Mouse (Mus musculus) MEL (cell line): ENCODE data around the gene Zfp961. TPM values are rescaled to one million over a fixed set of nuclear protein-coding genes. Genes with fewer than 3 reads are reported as not detected.

Source experiments
- DNase-seq: peaks from one replicate; pipeline ENCODE4 v3.0.0; 2011; ENCODE audit warnings: low read depth, low spot score
- H3K27ac ChIP-seq: 2 replicates; pipeline ENCODE4 v1.5.1; 2012; ENCODE audit warnings: low read depth, mild to moderate bottlenecking, control low read depth, low read length, moderate library complexity; ENCODE audit not compliant: control insufficient read depth
- H3K27me3 ChIP-seq, 2 experiments: fragments of 150-350 bp in 1 of 2; sonication (generic) in 1 of 2; 2 replicates each; pipeline ENCODE4 v1.6.1; 2012; ENCODE audit warnings: low read length in 2 of 2, mild to moderate bottlenecking in 2 of 2, improper control_type of control experiment in 1 of 2, moderate library complexity in 1 of 2; ENCODE audit not compliant: insufficient read depth in 2 of 2, control insufficient read depth in 1 of 2
- H3K36me3 ChIP-seq, 2 experiments: 2 replicates each; pipeline ENCODE4 v1.6.1; 2012 to 2014; ENCODE audit warnings: low read length in 2 of 2, improper control_type of control experiment in 1 of 2, inconsistent platforms in 1 of 2, mild to moderate bottlenecking in 1 of 2; ENCODE audit not compliant: insufficient read depth in 2 of 2, control insufficient read depth in 1 of 2
- H3K4me1 ChIP-seq, 2 experiments: fragments of 150-350 bp in 1 of 2; sonication (generic) in 1 of 2; 2 replicates each; pipeline ENCODE4 v1.6.1; 2012; ENCODE audit warnings: low read length in 2 of 2, improper control_type of control experiment in 1 of 2, mild to moderate bottlenecking in 1 of 2; ENCODE audit not compliant: insufficient read depth in 2 of 2, control insufficient read depth in 1 of 2
- H3K4me3 ChIP-seq, 2 experiments: fragments of 150-350 bp in 1 of 2; sonication (generic) in 1 of 2; 2 replicates each; pipeline ENCODE4 v1.5.1; 2012; ENCODE audit warnings: low read depth in 2 of 2, low read length in 2 of 2, mild to moderate bottlenecking in 2 of 2, moderate library complexity in 2 of 2, control low read depth in 1 of 2, improper control_type of control experiment in 1 of 2; ENCODE audit not compliant: control insufficient read depth in 1 of 2, insufficient read depth in 1 of 2
- H3K79me2 ChIP-seq: 2 replicates; pipeline ENCODE4 v1.6.1; 2012; ENCODE audit warnings: mild to moderate bottlenecking, low read length, moderate library complexity; ENCODE audit not compliant: control insufficient read depth, poor library complexity, insufficient read depth
- H3K9ac ChIP-seq: 2 replicates; pipeline ENCODE4 v1.6.1; 2012; ENCODE audit warnings: low read depth, mild to moderate bottlenecking, control low read depth, low read length, moderate library complexity; ENCODE audit not compliant: control insufficient read depth, poor library complexity, severe bottlenecking
- H3K9me3 ChIP-seq: fragments of 150-350 bp; sonication (generic); replicated peaks from 2 replicates; pipeline ENCODE4 v1.6.1; 2012; ENCODE audit warnings: mild to moderate bottlenecking, low read length, improper control_type of control experiment, moderate library complexity; ENCODE audit not compliant: insufficient read depth
- CTCF ChIP-seq, 3 experiments: IDR thresholded peaks in 2 of 3; conservative IDR thresholded peaks in 1 of 3; 2 replicates each; pipeline ENCODE4 v1.5.1; 2011 to 2012; ENCODE audit warnings: low read length in 3 of 3, low read depth in 2 of 3, mild to moderate bottlenecking in 2 of 3, improper control_type of control experiment in 1 of 3, inconsistent platforms in 1 of 3, mixed read lengths in 1 of 3, moderate library complexity in 1 of 3; ENCODE audit not compliant: control insufficient read depth in 1 of 3, insufficient read depth in 1 of 3, poor library complexity in 1 of 3, severe bottlenecking in 1 of 3
- ELF1 ChIP-seq: IDR thresholded peaks from 2 replicates; pipeline ENCODE4 v1.6.1; 2014; ENCODE audit warnings: low read depth, mild to moderate bottlenecking, inconsistent platforms, low read length, improper control_type of control experiment, moderate library complexity
- ETS1 ChIP-seq: IDR thresholded peaks from 2 replicates; pipeline ENCODE4 v1.6.1; 2012; ENCODE audit warnings: low read depth, mild to moderate bottlenecking, inconsistent platforms, low read length, improper control_type of control experiment, moderate library complexity
- HCFC1 ChIP-seq: IDR thresholded peaks from 2 replicates; pipeline ENCODE4 v1.6.1; 2012; ENCODE audit warnings: low read depth, mild to moderate bottlenecking, inconsistent platforms, low read length, improper control_type of control experiment, moderate library complexity
- MAFK ChIP-seq: IDR thresholded peaks from 2 replicates; pipeline ENCODE4 v1.6.1; 2011; ENCODE audit warnings: low read depth, mild to moderate bottlenecking, low read length, improper control_type of control experiment, borderline replicate concordance
- MAX ChIP-seq: IDR thresholded peaks from 2 replicates; pipeline ENCODE4 v1.6.1; 2011; ENCODE audit warnings: low read length, improper control_type of control experiment
- MXI1 ChIP-seq: IDR thresholded peaks from 2 replicates; pipeline ENCODE4 v1.6.1; 2011; ENCODE audit warnings: mild to moderate bottlenecking, low read depth, low read length, improper control_type of control experiment
- POLR2A ChIP-seq, 2 experiments: IDR thresholded peaks; 2 replicates each; pipeline ENCODE4 v1.6.1; 2011 to 2012; ENCODE audit warnings: low read length in 2 of 2, mild to moderate bottlenecking in 2 of 2, control low read depth in 1 of 2, improper control_type of control experiment in 1 of 2, low read depth in 1 of 2, moderate library complexity in 1 of 2; ENCODE audit not compliant: control insufficient read depth in 1 of 2, insufficient read depth in 1 of 2, poor library complexity in 1 of 2
- POLR2AphosphoS2 ChIP-seq: IDR thresholded peaks from 2 replicates; pipeline ENCODE4 v1.6.1; 2011; ENCODE audit warnings: low read length, improper control_type of control experiment
- RCOR1 ChIP-seq: IDR thresholded peaks from 2 replicates; pipeline ENCODE4 v1.6.1; 2012; ENCODE audit warnings: low read depth, mild to moderate bottlenecking, inconsistent platforms, low read length, improper control_type of control experiment
- TBP ChIP-seq: IDR thresholded peaks from 2 replicates; pipeline ENCODE4 v1.8.0; 2011; ENCODE audit warnings: low read depth, low read length, improper control_type of control experiment
- UBTF ChIP-seq: IDR thresholded peaks from 2 replicates; pipeline ENCODE4 v1.6.1; 2012; ENCODE audit warnings: low read depth, mild to moderate bottlenecking, inconsistent platforms, low read length, improper control_type of control experiment, moderate library complexity, borderline replicate concordance; ENCODE audit not compliant: insufficient read depth
- USF1 ChIP-seq: IDR thresholded peaks from 2 replicates; pipeline ENCODE4 v1.6.1; 2014; ENCODE audit warnings: low read depth, mild to moderate bottlenecking, inconsistent platforms, low read length, improper control_type of control experiment, moderate library complexity
- polyA plus RNA-seq, 2 experiments: library from polyadenylated mRNA; stranded (reverse) in 1 of 2; unstranded in 1 of 2; fragments of >175 nt in 1 of 2; fragments of >200 nt in 1 of 2; gene quantifications; 2 replicates each; pipeline versions ENCODE4 v1.2.1 to v1.2.4; 2012; ENCODE audit warnings: low replicate concordance in 2 of 2, low read depth in 1 of 2; ENCODE audit not compliant: insufficient read length in 2 of 2, insufficient read depth in 1 of 2, missing spikeins in 1 of 2
- total RNA-seq: library from RNA; depleted of rRNA; stranded (reverse); fragments of 300-350 nt; gene quantifications from 2 replicates; pipeline ENCODE4 v1.2.3, GENCODE M21; 2012

The Zfp961 gene
- total and polyA plus RNA-seq, 3 experiments = 26.1 to 30.6 TPM; not detected in 1

DNA sequence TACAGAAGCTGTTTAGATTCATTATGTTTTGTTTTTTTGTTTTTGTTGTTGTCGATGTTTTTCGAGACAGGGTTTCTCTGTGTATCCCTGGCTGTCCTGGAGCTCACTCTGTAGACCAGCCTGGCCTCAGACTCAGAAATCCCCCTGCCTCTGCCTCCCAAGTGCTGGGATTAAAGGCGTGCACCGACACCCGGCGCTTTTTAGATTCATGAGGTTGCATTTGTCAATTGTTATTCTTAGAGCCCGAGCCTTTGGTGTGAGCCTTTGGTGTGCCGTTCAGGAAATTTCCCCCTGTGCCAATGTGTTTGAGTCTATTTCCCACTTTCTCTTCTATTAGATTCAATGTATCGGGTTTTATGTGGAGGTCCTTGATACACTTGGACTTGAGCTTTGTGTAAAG, 3.8 kb downstream of the Zfp961 start:
- no peak for DNase-seq

DNA sequence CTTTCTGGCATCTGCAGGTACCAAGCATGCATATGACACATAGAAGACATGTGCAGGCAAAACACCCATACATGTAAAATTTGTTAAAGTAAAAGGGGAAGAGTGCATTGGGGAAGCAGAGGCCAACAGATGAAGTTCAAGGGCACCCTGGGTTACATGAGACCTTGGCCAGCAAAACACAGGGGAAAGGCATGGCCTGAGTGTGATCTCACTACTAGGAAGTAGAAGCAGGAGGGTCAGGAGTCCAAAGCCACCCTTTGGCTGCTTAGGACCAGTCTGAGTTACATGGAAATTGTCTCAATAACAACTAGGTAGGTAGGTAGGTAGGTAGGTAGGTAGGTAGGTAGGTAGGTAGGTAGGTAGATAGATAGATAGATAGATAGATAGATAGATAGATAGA, 9.6 kb downstream of the Zfp961 start:
- no peaks in the 10 kb centered on the region for H3K9me3 ChIP-seq
- H3K4me3 ChIP-seq = no peak overlapping the region
- TF ChIP-seq TBP (no peak), UBTF (no peak), ETS1 (no peak), POLR2A (IDR thresholded peaks at IDR 0.05; ENCODE audit: control insufficient read depth in 1 of 2, insufficient read depth in 1 of 2, low read depth in 1 of 2, low read length in 2 of 2, poor library complexity in 1 of 2) (no peak), USF1 (no peak), MAX (no peak)
- peaks cover 4 to 31% of the 10 kb centered on the region in 2 experiments; a peak in 3 of 4 replicates for H3K36me3 ChIP-seq
- no peak for DNase-seq
- H3K9ac ChIP-seq = no peak overlapping the region
- no peaks in the 10 kb centered on the region for H3K27me3 ChIP-seq
- H3K4me1 ChIP-seq = no peaks in the 10 kb centered on the region; a peak in 2 of 4 replicates
- no peak overlapping the region for H3K27ac ChIP-seq
- H3K79me2 ChIP-seq = peaks cover 47% of the 10 kb centered on the region

More for the DNA sequence above, 3.8 kb downstream of the Zfp961 start:
- H3K4me3 ChIP-seq = no peak overlapping the region
- peaks cover 52% of the 10 kb centered on the region for H3K79me2 ChIP-seq
- no peak overlapping the region for H3K27ac ChIP-seq
- no peaks in the 10 kb centered on the region for H3K27me3 ChIP-seq
- peaks cover 7 to 26% of the 10 kb centered on the region in 2 experiments; a peak in 3 of 4 replicates for H3K36me3 ChIP-seq
- TF ChIP-seq CTCF (IDR thresholded peaks at IDR 0.05 in 2 of 3, conservative IDR thresholded peaks at IDR 0.05 in 1 of 3; ENCODE audit: control insufficient read depth in 1 of 3, insufficient read depth in 1 of 3, low read depth in 2 of 3, low read length in 3 of 3, poor library complexity in 1 of 3, severe bottlenecking in 1 of 3) (no peak), HCFC1 (no peak), MXI1 (no peak), POLR2A (IDR thresholded peaks at IDR 0.05; ENCODE audit: control insufficient read depth in 1 of 2, insufficient read depth in 1 of 2, low read depth in 1 of 2, low read length in 2 of 2, poor library complexity in 1 of 2) (no peak), POLR2AphosphoS2 (no peak), RCOR1 (no peak), MAX (no peak)
- H3K9ac ChIP-seq = no peak overlapping the region
- H3K9me3 ChIP-seq = no peaks in the 10 kb centered on the region
- peaks cover 7 to 19% of the 10 kb centered on the region in 2 experiments; a peak in 3 of 4 replicates for H3K4me1 ChIP-seq

DNA sequence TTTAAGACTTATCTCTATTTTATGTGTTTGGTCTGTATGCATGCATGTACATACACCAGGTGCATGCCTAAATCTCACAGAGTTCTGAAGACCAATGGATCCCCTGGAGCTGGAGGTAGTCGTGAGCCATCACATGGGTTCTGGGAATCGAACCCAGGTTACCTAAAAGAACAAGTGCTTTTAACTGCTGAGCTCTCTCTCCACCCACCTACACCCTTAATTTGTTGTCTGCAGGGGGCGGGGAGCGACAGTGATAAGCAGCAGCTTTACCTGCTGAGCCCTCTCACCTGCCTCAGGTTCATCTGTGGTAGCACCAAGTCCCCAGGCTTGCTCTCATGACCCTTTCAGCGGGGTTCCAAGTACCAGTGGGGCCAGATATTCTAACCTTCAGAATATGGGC, 11.0 kb downstream of the Zfp961 start:
- no peak overlapping the region for H3K4me3 ChIP-seq
- no peak for DNase-seq
- no peak overlapping the region for H3K27ac ChIP-seq
- H3K27me3 ChIP-seq = no peaks in the 10 kb centered on the region
- H3K36me3 ChIP-seq = peaks cover 3 to 40% of the 10 kb centered on the region in 2 experiments; a peak in 3 of 4 replicates
- H3K79me2 ChIP-seq = peaks cover 47% of the 10 kb centered on the region
- TF ChIP-seq ELF1 = no peak
- TF ChIP-seq MAFK = no peak
- TF ChIP-seq, all 39 proteins: peak for 0
- no peaks in the 10 kb centered on the region for H3K9me3 ChIP-seq
- H3K4me1 ChIP-seq = no peaks in the 10 kb centered on the region; a peak in 2 of 4 replicates
- H3K9ac ChIP-seq = no peak overlapping the region
